Mouse (Mus musculus): ENCODE data around the gene Rasl11b. TPM values are rescaled to one million over a fixed set of nuclear protein-coding genes. Genes with fewer than 3 reads are reported as not detected.

Rasl11b gene
- polyA plus RNA-seq (2016; fragmentation: Nextera tagmentation; extraction: Ambion mirVana), result 46.3 and 58.0 TPM in 2 replicates

DNA sequence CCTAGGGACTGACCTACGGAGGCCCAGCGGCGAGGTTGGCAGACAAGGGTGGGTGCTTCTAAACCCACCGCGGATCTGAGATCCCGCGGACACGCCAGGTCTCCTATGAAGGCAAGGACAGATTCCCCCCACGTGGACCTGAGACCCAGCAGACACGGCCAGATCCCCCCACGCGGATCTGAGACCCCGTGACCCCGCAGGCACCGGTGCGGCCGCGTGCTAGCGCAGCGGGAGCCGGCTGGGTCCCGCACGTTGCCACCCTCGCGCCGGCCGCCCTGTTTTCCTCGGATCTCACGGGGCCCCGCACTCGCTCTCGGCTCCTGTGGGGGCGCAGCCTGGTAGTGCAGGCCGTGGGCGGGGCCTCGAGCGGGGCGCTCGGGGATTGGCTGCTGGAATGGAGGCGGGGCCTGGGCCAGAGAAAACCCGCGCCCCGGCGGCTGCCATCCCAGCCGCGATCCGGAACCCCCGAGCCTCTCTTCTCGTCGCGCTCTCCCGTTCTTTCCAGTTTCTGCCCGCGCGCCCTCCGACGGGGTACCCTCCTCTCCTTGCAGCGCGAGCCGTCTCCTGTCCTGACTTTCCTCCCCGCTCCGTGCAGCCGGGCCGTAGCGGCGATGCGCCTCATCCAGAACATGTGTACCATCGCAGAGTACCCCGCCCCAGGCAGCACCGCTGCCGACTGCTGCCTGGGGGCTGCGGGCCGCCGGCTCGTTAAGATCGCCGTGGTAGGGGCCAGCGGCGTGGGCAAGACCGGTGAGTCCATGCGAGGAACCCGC is at the start of gene Rasl11b:
Gene Rasl11b, plus strand, starts transcription at position 446 of the 773 bp plus-strand sequence.
- peaks cover 20% of the 10 kb centered on the region for H3K27me3 ChIP-seq (replicated peaks; ENCODE audit: low read depth, poor library complexity, severe bottlenecking)
- peaks cover 37% of the 10 kb centered on the region for H3K36me3 ChIP-seq (replicated peaks)
- H3K9me3 ChIP-seq, result no peaks in the 10 kb centered on the region
- DNase-seq (ENCODE audit: low spot score), result peak; percentile 97
- H3K4me3 ChIP-seq, result peak within 1 kb of the TSS; percentile 99
- peaks cover 83% of the 10 kb centered on the region for H3K4me1 ChIP-seq
- H3K27ac ChIP-seq (replicated peaks), result peak within 1 kb of the TSS; percentile 95
- WGBS, result under 1% methylated on average over 82 of the region's 82 CpGs

DNA sequence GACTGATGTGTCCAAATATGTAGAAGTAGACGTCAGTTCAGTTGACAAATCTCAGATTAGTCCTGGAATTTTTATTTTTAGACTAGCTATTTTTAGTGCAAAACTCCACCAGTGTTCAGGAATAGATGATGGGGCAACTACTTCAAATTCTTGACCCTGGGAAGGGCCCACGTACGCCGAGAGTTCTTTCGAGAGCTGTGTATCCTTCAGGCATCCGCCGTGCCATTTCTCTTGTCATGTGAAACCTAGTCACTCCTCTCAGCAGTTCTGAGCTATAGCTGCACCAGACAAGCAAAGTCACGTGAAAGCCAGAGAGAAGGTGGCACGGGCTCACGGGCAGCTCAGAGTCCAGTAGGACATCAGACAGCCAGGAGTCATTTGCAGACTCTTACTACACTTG is 47.5 kb upstream of the Rasl11b start:
- no peak for DNase-seq (ENCODE audit: low spot score)
- 88% methylated on average over 10 of the region's 10 CpGs for WGBS
- Histone ChIP-seq H3K27ac (replicated peaks) (no peak overlapping the region), H3K36me3 (replicated peaks) (no peaks in the 10 kb centered on the region), H3K9me3 (no peaks in the 10 kb centered on the region), H3K4me3 (no peak overlapping the region), H3K4me1 (peaks cover 2% of the 10 kb centered on the region; the same call in 1 of the 2 replicates), H3K27me3 (replicated peaks; ENCODE audit: low read depth, poor library complexity, severe bottlenecking) (no peaks in the 10 kb centered on the region)

DNA sequence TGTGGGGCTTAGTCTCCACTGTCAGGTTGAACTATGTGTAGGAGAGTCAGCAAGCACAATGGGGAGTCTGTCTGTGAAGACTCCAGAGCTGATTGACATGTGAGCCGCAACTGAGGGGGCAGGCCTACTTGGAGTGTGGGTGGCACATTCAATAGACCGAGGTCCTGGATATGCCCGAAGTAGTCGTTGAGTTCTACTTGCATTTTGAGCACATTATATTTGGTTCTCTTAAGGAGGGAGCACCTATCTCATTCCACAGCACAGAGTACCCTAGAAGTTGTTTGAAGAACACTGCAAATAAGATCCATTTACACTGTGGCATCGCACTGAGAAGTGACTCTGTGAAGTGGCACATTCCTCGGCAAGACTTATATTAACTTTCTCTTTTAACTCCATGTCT is 45.1 kb upstream of the Rasl11b start:
- no peaks in the 10 kb centered on the region for H3K9me3 ChIP-seq
- H3K27ac ChIP-seq (replicated peaks), result no peak overlapping the region
- no peak overlapping the region for H3K4me3 ChIP-seq
- no peaks in the 10 kb centered on the region for H3K27me3 ChIP-seq (replicated peaks; ENCODE audit: low read depth, poor library complexity, severe bottlenecking)
- peaks cover 8% of the 10 kb centered on the region for H3K4me1 ChIP-seq
- 86% methylated on average over 6 of the region's 6 CpGs for WGBS
- H3K36me3 ChIP-seq (replicated peaks), result no peaks in the 10 kb centered on the region
- no peak for DNase-seq (ENCODE audit: low spot score)

DNA sequence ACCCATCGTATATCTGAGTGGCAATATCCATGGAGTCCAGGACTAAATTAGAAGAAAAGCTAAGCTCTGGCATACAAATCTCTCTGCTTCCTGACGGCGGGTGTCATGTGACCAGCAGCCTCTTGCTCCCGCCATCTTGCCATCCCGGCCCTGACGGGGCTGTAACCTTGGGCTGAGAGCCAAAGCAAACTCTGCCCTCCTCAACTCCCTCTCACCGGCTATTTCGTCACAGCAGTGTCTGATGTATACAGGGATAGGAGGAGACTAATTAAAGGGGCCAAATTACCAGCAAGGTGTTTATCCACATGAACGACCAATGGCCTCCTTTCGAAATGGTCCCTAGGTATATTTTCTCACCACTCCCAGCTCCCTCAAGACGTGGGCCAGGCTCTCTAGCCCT is 43.3 kb upstream of the Rasl11b start:
- Histone ChIP-seq H3K4me1 (peaks cover 26% of the 10 kb centered on the region), H3K36me3 (replicated peaks) (no peaks in the 10 kb centered on the region), H3K4me3 (no peak overlapping the region), H3K27me3 (replicated peaks; ENCODE audit: low read depth, poor library complexity, severe bottlenecking) (no peaks in the 10 kb centered on the region), H3K9me3 (no peaks in the 10 kb centered on the region), H3K27ac (replicated peaks) (no peak overlapping the region)
- no peak for DNase-seq (ENCODE audit: low spot score)
- 92% methylated on average over 11 of the region's 11 CpGs for WGBS

DNA sequence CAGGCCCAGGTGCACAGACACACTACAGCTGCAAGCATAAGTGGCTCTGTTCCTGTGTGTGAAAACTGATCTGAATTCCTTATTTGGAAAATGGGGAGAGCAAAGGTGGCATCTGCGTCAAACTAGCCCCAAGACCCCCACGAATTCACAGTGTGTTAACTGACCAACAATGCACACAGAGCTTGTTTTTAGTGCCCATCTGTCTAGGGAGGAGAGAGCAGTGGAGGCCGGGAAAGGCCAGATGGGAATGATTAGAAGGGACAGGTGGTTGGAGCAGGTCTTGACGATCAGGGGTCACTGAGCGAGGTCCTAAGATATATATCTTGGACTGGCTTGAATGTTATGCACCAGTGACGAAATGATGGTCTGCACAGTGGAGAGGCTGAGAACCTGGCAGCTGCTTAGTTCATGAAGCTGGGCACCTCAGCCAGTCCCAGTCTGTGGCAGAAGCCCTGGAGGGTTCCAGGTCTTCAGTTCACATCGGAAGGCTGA is 39.2 kb upstream of the Rasl11b start:
- no peaks in the 10 kb centered on the region for H3K36me3 ChIP-seq (replicated peaks)
- no peaks in the 10 kb centered on the region for H3K9me3 ChIP-seq
- H3K4me1 ChIP-seq, result peaks cover 48% of the 10 kb centered on the region
- 38% methylated on average over 7 of the region's 7 CpGs for WGBS
- DNase-seq (ENCODE audit: low spot score), result peak; percentile 78
- H3K27me3 ChIP-seq (replicated peaks; ENCODE audit: low read depth, poor library complexity, severe bottlenecking), result no peaks in the 10 kb centered on the region
- peak overlapping the region; percentile 59 for H3K27ac ChIP-seq (replicated peaks)
- H3K4me3 ChIP-seq, result no peak overlapping the region

DNA sequence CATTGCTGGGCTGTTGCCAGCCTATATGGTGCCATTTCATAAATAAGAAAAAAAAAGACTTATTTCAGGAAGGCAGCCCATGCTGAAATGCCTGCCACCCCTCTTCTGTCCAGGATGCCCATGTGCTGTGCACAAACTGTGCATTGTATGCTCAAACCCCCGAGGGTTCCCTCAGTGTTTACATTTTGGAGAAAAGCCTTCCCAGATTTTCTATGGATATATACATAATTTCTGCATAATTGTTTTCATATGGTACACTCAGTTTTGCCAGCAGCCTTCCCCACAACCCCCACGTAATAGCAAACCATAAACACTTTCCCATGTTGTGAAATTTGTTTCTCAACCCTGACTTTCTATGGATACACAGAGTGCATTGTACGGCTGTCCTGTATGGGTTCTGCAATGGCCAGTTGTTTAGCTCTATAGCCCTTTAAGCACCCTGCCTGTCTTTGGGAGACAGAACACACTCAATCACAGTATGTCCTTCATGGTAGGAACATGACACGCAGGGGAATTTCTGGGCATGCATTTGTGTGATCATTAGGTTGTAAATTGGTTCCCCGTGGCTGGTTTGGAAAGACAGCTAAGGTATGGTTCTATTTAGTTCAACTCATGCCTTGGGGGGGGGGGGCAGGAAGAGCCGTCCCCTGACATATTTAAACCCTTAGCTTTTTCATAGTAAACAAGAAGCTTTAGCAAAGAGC is 36.0 kb upstream of the Rasl11b start:
- no peaks in the 10 kb centered on the region for H3K27me3 ChIP-seq (replicated peaks; ENCODE audit: low read depth, poor library complexity, severe bottlenecking)
- DNase-seq (ENCODE audit: low spot score), result peak; percentile 30
- H3K4me3 ChIP-seq, result no peak overlapping the region
- H3K27ac ChIP-seq (replicated peaks), result peak overlapping the region; percentile 31; the same call in 1 of the 2 replicates
- H3K36me3 ChIP-seq (replicated peaks), result no peaks in the 10 kb centered on the region
- no peaks in the 10 kb centered on the region for H3K9me3 ChIP-seq
- 54% methylated on average over 6 of the region's 6 CpGs for WGBS
- H3K4me1 ChIP-seq, result peaks cover 78% of the 10 kb centered on the region

DNA sequence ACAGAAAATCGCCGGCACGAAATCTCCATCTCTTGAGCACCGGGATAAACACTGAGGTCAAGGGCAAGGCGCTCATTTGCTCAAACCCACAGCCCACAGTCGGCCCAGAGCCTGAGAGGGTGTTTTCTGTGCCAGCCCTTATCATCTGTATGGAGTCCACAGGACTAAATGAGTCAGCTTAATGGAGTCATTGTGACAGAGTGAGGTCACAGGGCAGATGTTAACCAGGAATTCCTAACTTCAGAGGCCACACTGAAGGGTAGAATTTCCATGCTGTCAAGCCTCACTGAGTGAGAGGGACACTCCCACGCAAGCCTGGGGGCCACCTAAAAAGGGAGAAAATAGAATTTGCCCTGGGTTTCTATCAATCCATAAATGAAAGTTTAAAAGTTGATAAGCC is 35.2 kb upstream of the Rasl11b start:
- 26% methylated on average over 7 of the region's 7 CpGs for WGBS
- H3K36me3 ChIP-seq (replicated peaks), result no peaks in the 10 kb centered on the region
- DNase-seq (ENCODE audit: low spot score), result peak; percentile 61
- H3K9me3 ChIP-seq, result no peaks in the 10 kb centered on the region
- H3K4me3 ChIP-seq, result peak overlapping the region; percentile 8; the same call in 1 of the 2 replicates
- peak overlapping the region; percentile 89 for H3K27ac ChIP-seq (replicated peaks)
- H3K27me3 ChIP-seq (replicated peaks; ENCODE audit: low read depth, poor library complexity, severe bottlenecking), result no peaks in the 10 kb centered on the region
- peaks cover 82% of the 10 kb centered on the region for H3K4me1 ChIP-seq

DNA sequence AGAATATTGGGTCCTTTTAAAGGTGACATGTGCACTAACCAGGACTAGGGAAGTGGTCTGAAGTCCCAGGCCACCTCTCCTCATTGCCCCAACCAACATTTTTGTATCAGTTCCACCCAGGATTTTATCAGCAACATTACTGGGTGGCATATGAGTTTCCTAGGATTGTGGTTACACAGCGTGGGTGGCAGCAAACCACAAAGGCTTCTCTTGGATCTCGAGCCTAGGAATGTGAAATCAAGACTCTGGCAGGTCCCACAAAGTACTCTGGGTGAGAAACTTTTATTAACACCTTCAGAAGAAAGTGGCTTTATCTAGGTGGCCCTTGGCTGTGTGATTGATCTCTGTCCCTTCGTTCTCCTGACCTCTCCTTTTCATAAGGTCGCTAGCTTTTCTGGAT is 34.7 kb upstream of the Rasl11b start:
- Histone ChIP-seq H3K27me3 (replicated peaks; ENCODE audit: low read depth, poor library complexity, severe bottlenecking) (no peaks in the 10 kb centered on the region), H3K27ac (replicated peaks) (peak overlapping the region; percentile 89), H3K4me1 (peaks cover 81% of the 10 kb centered on the region), H3K4me3 (no peak overlapping the region), H3K36me3 (replicated peaks) (no peaks in the 10 kb centered on the region), H3K9me3 (no peaks in the 10 kb centered on the region)
- no peak for DNase-seq (ENCODE audit: low spot score)
- WGBS, result 65% methylated on average over 4 of the region's 4 CpGs

DNA sequence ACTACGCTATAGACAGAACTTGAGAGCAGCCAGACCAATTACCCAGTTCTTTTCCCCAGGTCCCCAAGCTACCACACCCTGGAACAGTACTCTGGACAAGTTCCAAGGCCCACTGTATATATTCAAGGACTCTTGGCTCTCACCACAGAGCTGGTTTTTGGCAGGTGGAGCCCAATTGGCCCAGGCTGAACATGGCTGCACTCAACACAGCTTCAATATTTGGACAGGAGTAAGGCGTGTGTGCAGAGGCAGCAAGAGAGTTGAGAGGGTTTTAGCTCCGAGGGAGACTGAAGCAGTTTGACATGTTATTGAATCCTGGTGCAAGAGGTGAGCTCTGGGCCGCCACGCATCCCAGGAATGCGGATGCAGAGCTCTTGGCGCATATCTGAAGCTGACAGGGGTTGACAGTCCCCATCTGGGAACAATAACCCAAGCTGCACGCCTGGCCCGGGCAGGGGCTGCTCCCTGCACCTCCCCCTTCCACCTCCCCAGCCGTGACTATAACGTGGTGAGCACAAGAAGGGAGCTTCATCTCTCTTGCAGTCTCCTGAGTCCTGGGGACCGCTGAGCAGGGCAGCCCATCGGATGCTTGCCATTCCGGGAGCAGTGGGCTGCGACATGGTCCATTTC is 33.7 kb upstream of the Rasl11b start:
- peak overlapping the region; percentile 51 for H3K4me3 ChIP-seq
- H3K27me3 ChIP-seq (replicated peaks; ENCODE audit: low read depth, poor library complexity, severe bottlenecking), result no peaks in the 10 kb centered on the region
- peak overlapping the region; percentile 89 for H3K27ac ChIP-seq (replicated peaks)
- DNase-seq (ENCODE audit: low spot score), result peak; percentile 93
- 12% methylated on average over 15 of the region's 15 CpGs for WGBS
- peaks cover 72% of the 10 kb centered on the region for H3K4me1 ChIP-seq
- H3K9me3 ChIP-seq, result no peaks in the 10 kb centered on the region
- H3K36me3 ChIP-seq (replicated peaks), result no peaks in the 10 kb centered on the region

DNA sequence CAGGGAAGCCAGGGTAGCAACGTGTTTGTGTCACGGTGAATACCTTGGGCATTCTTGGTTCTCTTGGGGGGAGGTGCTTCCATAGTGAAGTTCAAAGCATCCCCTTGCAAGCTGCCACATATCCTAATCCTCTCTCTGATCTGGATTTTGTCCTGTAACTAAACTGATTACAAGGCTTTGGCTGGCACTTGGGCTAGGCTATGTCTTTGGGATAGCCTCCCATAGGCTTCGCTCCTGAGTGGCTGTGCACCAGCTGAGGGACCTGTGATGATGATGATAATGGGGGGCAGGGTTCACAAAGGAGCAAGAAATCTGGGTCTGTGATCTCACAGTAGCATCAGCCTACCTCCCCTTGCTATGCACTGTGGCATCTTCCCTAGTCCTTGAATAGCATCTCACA is 33.1 kb upstream of the Rasl11b start:
- Histone ChIP-seq H3K27me3 (replicated peaks; ENCODE audit: low read depth, poor library complexity, severe bottlenecking) (no peaks in the 10 kb centered on the region), H3K4me1 (peaks cover 72% of the 10 kb centered on the region), H3K27ac (replicated peaks) (peak overlapping the region; percentile 89), H3K9me3 (no peaks in the 10 kb centered on the region), H3K36me3 (replicated peaks) (no peaks in the 10 kb centered on the region), H3K4me3 (peak overlapping the region; percentile 51)
- WGBS, result 32% methylated on average over 3 of the region's 3 CpGs
- DNase-seq (ENCODE audit: low spot score), result no peak

DNA sequence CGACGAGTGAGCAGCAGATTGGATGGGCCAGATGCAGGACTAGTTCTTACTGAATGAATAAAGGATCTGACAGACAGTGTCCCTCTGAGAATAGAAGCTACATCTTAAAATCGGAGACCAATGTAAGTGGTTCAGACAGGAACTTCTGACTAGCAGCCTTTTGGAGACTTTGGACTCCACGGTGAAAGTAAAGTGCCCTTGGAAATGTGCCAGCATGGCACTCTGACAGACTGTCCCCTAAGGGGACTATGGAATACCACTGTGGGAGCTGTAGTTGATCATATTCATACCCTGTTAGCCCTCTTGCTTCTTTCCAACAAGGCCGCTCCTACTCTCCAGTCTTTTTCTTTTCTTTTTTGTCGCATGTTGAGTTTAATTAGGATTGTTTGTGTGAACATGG is 31.9 kb upstream of the Rasl11b start:
- H3K27ac ChIP-seq (replicated peaks), result peak overlapping the region; percentile 89; the same call in 1 of the 2 replicates

DNA sequence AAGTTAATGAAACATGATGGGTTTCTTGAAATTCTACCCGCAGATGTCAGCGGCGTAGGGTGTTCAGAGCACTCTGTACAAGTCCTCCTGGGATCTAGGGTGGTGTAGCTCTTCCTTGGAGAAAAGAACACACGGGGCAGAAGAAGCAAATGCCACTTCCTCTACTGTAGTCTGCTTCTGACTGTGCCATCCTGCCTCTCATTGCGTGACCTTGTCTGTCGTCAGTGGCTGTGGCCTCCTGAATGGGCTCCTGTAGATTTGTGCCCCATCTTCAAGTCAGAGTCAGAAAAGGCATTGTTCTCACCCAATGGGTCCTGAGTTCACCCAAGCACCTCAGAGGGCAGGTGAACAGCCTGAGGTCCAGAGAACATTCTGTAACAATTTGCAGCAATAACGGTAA is 30.5 kb upstream of the Rasl11b start:
- no peaks in the 10 kb centered on the region for H3K36me3 ChIP-seq (replicated peaks)
- no peak overlapping the region for H3K4me3 ChIP-seq
- no peaks in the 10 kb centered on the region for H3K9me3 ChIP-seq
- H3K4me1 ChIP-seq, result peaks cover 77% of the 10 kb centered on the region
- WGBS, result 78% methylated on average over 7 of the region's 7 CpGs
- H3K27ac ChIP-seq (replicated peaks), result peak overlapping the region; percentile 59
- no peak for DNase-seq (ENCODE audit: low spot score)
- no peaks in the 10 kb centered on the region for H3K27me3 ChIP-seq (replicated peaks; ENCODE audit: low read depth, poor library complexity, severe bottlenecking)

More for the DNA sequence above, 31.9 kb upstream of the Rasl11b start:
- no peak overlapping the region for H3K4me3 ChIP-seq
- no peaks in the 10 kb centered on the region for H3K9me3 ChIP-seq
- H3K4me1 ChIP-seq, result peaks cover 77% of the 10 kb centered on the region
- WGBS, result 90% methylated on average over 6 of the region's 6 CpGs
- H3K36me3 ChIP-seq (replicated peaks), result no peaks in the 10 kb centered on the region
- DNase-seq (ENCODE audit: low spot score), result no peak
- H3K27me3 ChIP-seq (replicated peaks; ENCODE audit: low read depth, poor library complexity, severe bottlenecking), result no peaks in the 10 kb centered on the region
